Mouse (Mus musculus) heart, postnatal 0 days (tissue): ENCODE results near the gene Cyp2b23. TPM values are rescaled to one million over a fixed set of nuclear protein-coding genes. Genes with fewer than 3 reads are reported as not detected.
"Not testable (repeated sequence)": the region's sequence is repeated elsewhere in the genome, so short reads cannot be mapped to it uniquely, and the experiment has no call there.

Source experiments
- ATAC-seq: fragments of 200-750 bp; cut with Nextera tagmentation; 2 replicates; pipeline ENCODE4 v1.8.0; 2017; ENCODE audit warnings: low read depth, moderate number of reproducible peaks, moderate library complexity; ENCODE audit not compliant: insufficient read depth
- DNase-seq: peaks from one replicate; pipeline ENCODE4 v3.0.0-alpha.2; 2016; ENCODE audit warnings: low spot score
- H3K27ac ChIP-seq: fragments of 300-500 bp; sonication (generic); 2 replicates; pipeline ENCODE4 v1.5.1; 2014; ENCODE audit warnings: low read depth, mild to moderate bottlenecking
- H3K27me3 ChIP-seq: fragments of 300-500 bp; sonication (generic); 2 replicates; pipeline ENCODE4 v1.6.1; 2014; ENCODE audit warnings: low read length, mixed read lengths; ENCODE audit not compliant: control insufficient read depth, insufficient read depth
- H3K36me3 ChIP-seq: fragments of 300-500 bp; sonication (generic); replicated peaks from 2 replicates; pipeline ENCODE4 v1.6.1; 2014; ENCODE audit warnings: low read length, mixed read lengths; ENCODE audit not compliant: control insufficient read depth, insufficient read depth
- H3K4me1 ChIP-seq: fragments of 300-500 bp; sonication (generic); 2 replicates; pipeline ENCODE4 v1.6.1; 2014; ENCODE audit warnings: antibody characterized with exemption; ENCODE audit not compliant: control insufficient read depth, insufficient read depth
- H3K4me2 ChIP-seq: fragments of 300-500 bp; sonication (generic); 2 replicates; pipeline ENCODE4 v1.6.1; 2014; ENCODE audit warnings: low read depth, mild to moderate bottlenecking, low read length, moderate library complexity
- H3K4me3 ChIP-seq: fragments of 300-500 bp; sonication (generic); 2 replicates; pipeline ENCODE4 v1.5.1; 2014; ENCODE audit warnings: low read depth, low read length
- H3K9ac ChIP-seq: fragments of 300-500 bp; sonication (generic); replicated peaks from 2 replicates; pipeline ENCODE4 v1.6.1; 2014; ENCODE audit warnings: low read depth, low read length, mixed read lengths
- H3K9me3 ChIP-seq: fragments of 300-500 bp; sonication (generic); replicated peaks from 2 replicates; pipeline ENCODE4 v1.6.1; 2016; ENCODE audit warnings: low read length; ENCODE audit not compliant: control insufficient read depth
- CTCF ChIP-seq: IDR thresholded peaks from 2 replicates; pipeline ENCODE4 v1.5.1; 2016; ENCODE audit warnings: antibody characterized with exemption, control low read depth, low read depth
- EP300 ChIP-seq: IDR thresholded peaks from 2 replicates; pipeline ENCODE4 v1.6.1; 2016; ENCODE audit warnings: antibody characterized with exemption, low read depth
- WGBS: fragments of 180-500 bp; shearing (Covaris S2); extraction: QIAGEN DNeasy Blood & Tissue Kit; methylation state at CpG from one replicate; pipeline ENCODE4 v1.1.7; 2014; 5-methylcytosine and 5-hydroxymethylcytosine counted together
- polyA plus RNA-seq: library from polyadenylated mRNA; unstranded; fragments of >200 nt; fragmentation: Nextera tagmentation; extraction: Ambion mirVana; gene quantifications from 2 replicates; pipeline ENCODE4 v1.2.1, GENCODE M21; 2015
- total RNA-seq: library from RNA; depleted of rRNA; stranded (reverse); fragments of >200 nt; gene quantifications from 2 replicates; pipeline ENCODE4 v1.2.3, GENCODE M21; 2014; ENCODE audit warnings: low replicate concordance; rRNA removed

Gene Cyp2b23
- total RNA-seq, result not detected in 2 replicates
- not detected in 2 replicates for polyA plus RNA-seq

DNA sequence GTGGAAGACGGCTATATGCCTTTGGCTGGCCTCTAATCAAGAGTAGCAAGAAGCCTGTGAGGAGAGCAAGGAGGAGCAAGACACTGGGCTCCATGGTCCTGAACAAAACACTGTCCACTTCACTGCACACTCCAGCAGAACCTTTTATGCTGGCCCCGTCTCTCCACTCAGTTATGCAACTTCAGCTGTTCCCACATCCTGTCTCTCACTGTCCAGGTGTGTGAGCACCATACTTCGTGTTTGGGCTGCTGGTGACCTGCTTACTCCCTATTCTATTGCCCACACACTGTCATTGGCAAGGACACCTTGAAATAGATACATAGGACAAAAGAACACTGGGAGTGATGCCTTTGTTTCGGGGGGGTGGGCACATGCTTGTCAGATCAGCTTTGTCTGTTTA is at the start of gene Cyp2b23:
Cyp2b23 (minus strand) TSS at position 101 of the 400 bp plus-strand sequence.
- TF ChIP-seq EP300 (no peak), CTCF (no peak)
- DNase-seq, result no peak
- no peak within 1 kb of the TSS for H3K27ac ChIP-seq
- H3K4me2 ChIP-seq, result no peak within 1 kb of the TSS
- H3K9ac ChIP-seq, result no peak within 1 kb of the TSS
- H3K36me3 ChIP-seq, result no peaks in the 10 kb centered on the region
- no peaks in the 10 kb centered on the region for H3K27me3 ChIP-seq
- H3K4me1 ChIP-seq, result no peaks in the 10 kb centered on the region
- no peak within 1 kb of the TSS for H3K4me3 ChIP-seq
- no peak for ATAC-seq
- H3K9me3 ChIP-seq, result no peaks in the 10 kb centered on the region; the same call in 1 of the 2 replicates
- WGBS, result 54% methylated on average over 4 of the region's 4 CpGs

DNA sequence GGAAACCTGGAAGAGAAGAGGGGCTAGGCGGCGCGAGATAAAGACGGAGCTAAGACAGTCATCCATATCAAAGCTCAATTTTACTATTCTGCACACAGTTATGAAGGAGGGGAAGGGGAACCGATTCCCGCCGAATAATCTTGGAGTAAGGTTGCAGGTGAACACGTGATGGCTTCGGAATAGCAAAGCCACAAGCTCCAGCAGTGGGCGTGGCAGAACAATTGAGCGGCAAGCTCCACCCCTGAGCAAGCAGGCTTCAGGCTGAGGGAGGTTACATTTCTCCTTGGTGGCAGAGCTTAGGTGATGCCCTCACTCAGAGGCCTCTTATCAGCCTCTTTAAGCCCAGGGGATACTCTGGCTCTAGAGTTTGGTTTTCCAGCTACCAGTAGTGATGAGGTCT is 24.8 kb upstream of the Cyp2b23 start:
- no peaks in the 10 kb centered on the region for H3K4me1 ChIP-seq
- no peak overlapping the region for H3K9ac ChIP-seq
- no peaks in the 10 kb centered on the region for H3K36me3 ChIP-seq
- 78% methylated on average over 11 of the region's 11 CpGs for WGBS
- TF ChIP-seq EP300 (no peak), CTCF (no peak)
- ATAC-seq (no peak), DNase-seq (no peak)
- H3K4me3 ChIP-seq, result no peak overlapping the region
- H3K27ac ChIP-seq, result no peak overlapping the region
- no peaks in the 10 kb centered on the region for H3K27me3 ChIP-seq
- H3K4me2 ChIP-seq, result no peak overlapping the region
- 0 out of 2 replicates have a peak, but pooled peaks cover 3% of the 10 kb centered on the region for H3K9me3 ChIP-seq

DNA sequence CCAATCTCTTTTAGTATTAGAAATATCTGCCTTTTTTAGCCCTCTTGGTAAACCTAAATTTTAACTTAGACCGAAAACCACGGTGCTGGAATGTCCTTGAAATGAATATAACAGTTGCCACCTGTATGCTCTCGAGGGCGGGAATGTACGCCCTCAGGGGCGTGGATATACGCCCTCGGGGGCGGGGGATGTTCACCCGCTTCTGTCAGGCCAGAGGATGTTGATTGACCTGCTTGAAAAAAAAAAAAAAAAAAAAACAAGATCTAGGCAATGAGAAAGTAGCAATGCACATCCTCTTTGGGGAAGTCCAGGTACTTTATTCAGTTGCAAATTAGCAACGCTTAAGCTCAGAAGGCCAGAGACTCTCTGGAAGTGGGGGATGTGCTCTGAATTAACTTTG is 20.8 kb upstream of the Cyp2b23 start:
- WGBS, result 36% methylated on average over 11 of the region's 11 CpGs
- no peak overlapping the region for H3K4me3 ChIP-seq

GRCm38 (mm10) chr7:26706191-26706590 is 20.0 kb upstream of the Cyp2b23 start:
- H3K4me3 ChIP-seq, H3K27me3 ChIP-seq, H3K4me2 ChIP-seq, ATAC-seq, H3K27ac ChIP-seq, H3K9ac ChIP-seq, H3K4me1 ChIP-seq, DNase-seq, H3K9me3 ChIP-seq, H3K36me3 ChIP-seq: not testable (repeated sequence)
- WGBS, result 42% methylated on average over 6 of the region's 6 CpGs

More for the DNA sequence above, 20.8 kb upstream of the Cyp2b23 start:
- ATAC-seq, result no peak
- no peak overlapping the region for H3K9ac ChIP-seq
- H3K27ac ChIP-seq, result no peak overlapping the region
- no peaks in the 10 kb centered on the region for H3K36me3 ChIP-seq
- H3K27me3 ChIP-seq, result no peaks in the 10 kb centered on the region
- H3K4me2 ChIP-seq, result no peak overlapping the region
- H3K9me3 ChIP-seq, result no peaks in the 10 kb centered on the region
- no peak for DNase-seq
- no peaks in the 10 kb centered on the region for H3K4me1 ChIP-seq
- TF ChIP-seq EP300 (no peak), CTCF (no peak)

DNA sequence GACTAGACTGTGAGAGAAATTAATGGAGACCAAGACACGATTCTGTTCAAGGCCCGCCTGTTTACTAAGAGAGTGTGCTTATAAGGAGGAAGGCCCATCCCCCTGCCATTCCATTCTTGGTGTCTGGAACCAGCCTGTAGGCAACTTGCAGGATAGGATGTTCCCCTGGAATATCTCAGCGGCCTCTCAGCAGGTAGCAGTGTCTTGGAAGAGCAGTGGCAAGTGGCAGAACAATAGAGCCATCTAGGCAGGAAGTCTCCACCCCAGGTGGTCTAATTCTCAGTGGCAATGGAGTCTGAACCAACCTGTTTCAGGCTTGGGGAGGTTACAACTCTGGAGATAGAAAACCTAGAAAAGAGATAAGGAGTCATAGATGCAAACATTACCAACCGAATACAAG is 13.9 kb upstream of the Cyp2b23 start:
- DNase-seq (no peak), ATAC-seq (no peak)
- TF ChIP-seq EP300 (no peak), CTCF (no peak)
- Histone ChIP-seq H3K4me2 (no peak overlapping the region), H3K4me1 (no peaks in the 10 kb centered on the region), H3K9ac (no peak overlapping the region), H3K27ac (no peak overlapping the region), H3K4me3 (no peak overlapping the region), H3K27me3 (no peaks in the 10 kb centered on the region), H3K9me3 (0 out of 2 replicates have a peak, but pooled peaks cover 5% of the 10 kb centered on the region), H3K36me3 (no peaks in the 10 kb centered on the region)
- 67% methylated on average over 4 of the region's 4 CpGs for WGBS

DNA sequence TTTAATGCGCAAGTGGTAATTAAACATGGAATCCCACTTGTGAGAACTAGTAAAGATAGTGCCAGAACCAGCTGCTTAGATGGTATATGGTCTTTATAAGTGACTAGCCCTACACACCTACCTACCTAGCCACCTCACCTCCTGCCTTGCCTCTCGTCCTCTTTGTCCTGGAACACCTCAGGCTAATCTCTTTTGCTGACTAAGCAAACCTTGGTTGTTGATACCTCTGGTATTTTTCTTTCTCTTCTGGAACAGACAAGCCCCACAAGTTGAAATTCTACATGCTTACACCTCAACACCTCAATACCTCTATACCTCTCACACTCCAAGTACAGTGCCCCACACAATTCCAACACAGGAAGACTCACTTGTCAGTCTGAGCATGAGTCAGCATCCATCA is 524 bp downstream of the Cyp2b23 start:
- ATAC-seq (no peak), DNase-seq (no peak)
- H3K27ac ChIP-seq, result no peak overlapping the region
- no peaks in the 10 kb centered on the region for H3K27me3 ChIP-seq
- H3K36me3 ChIP-seq, result no peaks in the 10 kb centered on the region
- no peak overlapping the region for H3K4me2 ChIP-seq
- no peak overlapping the region for H3K9ac ChIP-seq
- WGBS, result 69% methylated on average over 2 of the region's 2 CpGs
- TF ChIP-seq CTCF (no peak), EP300 (no peak)
- no peaks in the 10 kb centered on the region; the same call in 1 of the 2 replicates for H3K9me3 ChIP-seq
- no peaks in the 10 kb centered on the region for H3K4me1 ChIP-seq
- H3K4me3 ChIP-seq, result no peak overlapping the region

DNA sequence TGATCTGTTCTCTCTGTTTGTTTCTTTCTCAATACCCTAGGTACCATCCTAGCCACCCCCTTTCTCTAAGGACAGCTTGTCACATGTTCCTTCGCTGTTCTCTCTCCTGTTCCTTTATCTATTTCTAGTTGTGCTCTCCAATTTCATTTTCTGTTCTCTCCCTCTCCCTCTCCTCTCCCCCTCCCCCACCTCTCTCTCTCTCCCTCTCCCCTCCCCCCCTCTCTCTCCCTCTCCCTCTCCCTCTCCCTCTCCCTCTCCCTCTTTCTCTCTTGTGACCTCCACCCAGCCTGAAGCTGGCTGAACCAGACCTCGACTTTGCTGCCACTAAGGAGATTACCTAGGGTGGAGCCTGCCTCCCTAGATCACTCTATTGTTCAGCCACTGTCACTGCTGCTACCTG is 18.8 kb downstream of the Cyp2b23 start:
- H3K4me1 ChIP-seq, H3K9me3 ChIP-seq, H3K4me2 ChIP-seq, H3K4me3 ChIP-seq, H3K36me3 ChIP-seq, H3K9ac ChIP-seq, DNase-seq, H3K27me3 ChIP-seq, ATAC-seq, H3K27ac ChIP-seq: not testable (repeated sequence)
- 17% methylated on average over 2 of the region's 2 CpGs for WGBS
